Mouse (Mus musculus): ENCODE data around the gene Tmem81. TPM values are rescaled to one million over a fixed set of nuclear protein-coding genes. Genes with fewer than 3 reads are reported as not detected.

The Tmem81 gene
- total and polyA plus RNA-seq, 3 experiments: 0.95 to 16.4 (median 9.9) TPM

GRCm38 (mm10) chr1:132557901-132558631 lies 52.0 kb downstream of the Tmem81 start:
- H3K27me3 ChIP-seq (ENCODE audit: insufficient read depth, low read length): peaks cover 50% of the 10 kb centered on the region
- H3K9me3 ChIP-seq (replicated peaks): no peaks in the 10 kb centered on the region
- H3K4me3 ChIP-seq (ENCODE audit: low read depth, low read length): no peak overlapping the region
- no peaks in the 10 kb centered on the region for H3K36me3 ChIP-seq (replicated peaks)
- H3K4me1 ChIP-seq (ENCODE audit: insufficient read depth, low read depth, low read length): no peaks in the 10 kb centered on the region
- TF ChIP-seq POLR2AphosphoS5 (IDR thresholded peaks at IDR 0.05; ENCODE audit: insufficient replicate concordance, low read depth, low read length) (no peak), GATA2 (IDR thresholded peaks at IDR 0.05; ENCODE audit: borderline replicate concordance, low read depth, low read length) (no peak), TAL1 (conservative IDR thresholded peaks at IDR 0.05; ENCODE audit: low read depth, low read length) (no peak)
- ATAC-seq (ENCODE audit: extremely low read depth, insufficient number of reproducible peaks, low FRiP score, poor library complexity, severe bottlenecking) (no peak), DNase-seq (ENCODE audit: low spot score) (no peak)

Other genes with a start within 250 kb of the Tmem81 start
- not detected in 2 replicates for gene Klhdc8a, start 207.6 kb upstream of the Tmem81 start, total RNA-seq (2014; fragmentation: Nextera tagmentation)
- 0.06 and 0.11 TPM in 2 replicates for gene Klhdc8a, start 207.6 kb upstream of the Tmem81 start, total RNA-seq (2017)
- not detected in 2 replicates for gene Klhdc8a, start 207.6 kb upstream of the Tmem81 start, polyA plus RNA-seq (2012)
- not detected in 2 replicates for gene Nuak2, start 190.1 kb upstream of the Tmem81 start, total RNA-seq (2014; fragmentation: Nextera tagmentation)
- 0.17 and 0.33 TPM in 2 replicates for gene Nuak2, start 190.1 kb upstream of the Tmem81 start, total RNA-seq (2017)
- 0.02 TPM in 1 of 2 replicates, not detected in the other for gene Nuak2, start 190.1 kb upstream of the Tmem81 start, polyA plus RNA-seq (2012)
- gene Tmcc2, start 114.9 kb upstream of the Tmem81 start, total RNA-seq (2014; fragmentation: Nextera tagmentation): 11.8 and 99.6 TPM in 2 replicates
- 6.7 and 7.9 TPM in 2 replicates for gene Tmcc2, start 114.9 kb upstream of the Tmem81 start, total RNA-seq (2017)
- gene Tmcc2, start 114.9 kb upstream of the Tmem81 start, polyA plus RNA-seq (2012): 14.9 and 18.3 TPM in 2 replicates
- 22.7 and 24.8 TPM in 2 replicates for gene Dstyk, start 88.7 kb upstream of the Tmem81 start, total RNA-seq (2014; fragmentation: Nextera tagmentation)
- 18.5 and 19.0 TPM in 2 replicates for gene Dstyk, start 88.7 kb upstream of the Tmem81 start, total RNA-seq (2017)
- gene Dstyk, start 88.7 kb upstream of the Tmem81 start, polyA plus RNA-seq (2012): 2.3 and 2.9 TPM in 2 replicates
- gene Rbbp5, start 28.9 kb upstream of the Tmem81 start, total RNA-seq (2014; fragmentation: Nextera tagmentation): 134 and 147 TPM in 2 replicates
- 89.9 and 93.4 TPM in 2 replicates for gene Rbbp5, start 28.9 kb upstream of the Tmem81 start, total RNA-seq (2017)
- 9.8 and 10.8 TPM in 2 replicates for gene Rbbp5, start 28.9 kb upstream of the Tmem81 start, polyA plus RNA-seq (2012)
- gene Cntn2, start 37.0 kb downstream of the Tmem81 start, total RNA-seq (2014; fragmentation: Nextera tagmentation): not detected in 2 replicates
- 0.06 and 0.33 TPM in 2 replicates for gene Cntn2, start 37.0 kb downstream of the Tmem81 start, total RNA-seq (2017)
- not detected in 2 replicates for gene Cntn2, start 37.0 kb downstream of the Tmem81 start, polyA plus RNA-seq (2012)
- gene Nfasc, start 235.6 kb downstream of the Tmem81 start, total RNA-seq (2014; fragmentation: Nextera tagmentation): not detected in 2 replicates
- 0.22 and 0.52 TPM in 2 replicates for gene Nfasc, start 235.6 kb downstream of the Tmem81 start, total RNA-seq (2017)
- not detected in 2 replicates for gene Nfasc, start 235.6 kb downstream of the Tmem81 start, polyA plus RNA-seq (2012)